Mouse (Mus musculus) left cerebral cortex, adult 18-20 months (tissue): ENCODE data around the gene Slain1. TPM values are rescaled to one million over a fixed set of nuclear protein-coding genes. Genes with fewer than 3 reads are reported as not detected.
"Not testable (repeated sequence)": the region's sequence is repeated elsewhere in the genome, so short reads cannot be mapped to it uniquely, and the experiment has no call there.

ENCODE experiments used
- DNase-seq, 2 experiments: peaks; one replicate each; pipeline ENCODE4 v3.0.0; 2021 to 2022; ENCODE audit warnings: low spot score in 2 of 2, mixed read lengths in 1 of 2
- microRNA-seq, 2 experiments: library from miRNA; unstranded; fragments of <30 nt; microRNA quantifications; one replicate each; pipeline ENCODE4 v1.2.0; 2021
- total RNA-seq, 2 experiments: library from RNA; stranded (reverse); gene quantifications; 2 replicates each; pipeline ENCODE4 v1.2.3; 2021

Slain1 gene
- total RNA-seq, 2 experiments from 2014 or later: 46.3 to 51.9 TPM

- DNase-seq: no peak
Observed at GRCm38 (mm10) chr14:103720163-103720562, 70.1 kb downstream of the Slain1 start.

DNA sequence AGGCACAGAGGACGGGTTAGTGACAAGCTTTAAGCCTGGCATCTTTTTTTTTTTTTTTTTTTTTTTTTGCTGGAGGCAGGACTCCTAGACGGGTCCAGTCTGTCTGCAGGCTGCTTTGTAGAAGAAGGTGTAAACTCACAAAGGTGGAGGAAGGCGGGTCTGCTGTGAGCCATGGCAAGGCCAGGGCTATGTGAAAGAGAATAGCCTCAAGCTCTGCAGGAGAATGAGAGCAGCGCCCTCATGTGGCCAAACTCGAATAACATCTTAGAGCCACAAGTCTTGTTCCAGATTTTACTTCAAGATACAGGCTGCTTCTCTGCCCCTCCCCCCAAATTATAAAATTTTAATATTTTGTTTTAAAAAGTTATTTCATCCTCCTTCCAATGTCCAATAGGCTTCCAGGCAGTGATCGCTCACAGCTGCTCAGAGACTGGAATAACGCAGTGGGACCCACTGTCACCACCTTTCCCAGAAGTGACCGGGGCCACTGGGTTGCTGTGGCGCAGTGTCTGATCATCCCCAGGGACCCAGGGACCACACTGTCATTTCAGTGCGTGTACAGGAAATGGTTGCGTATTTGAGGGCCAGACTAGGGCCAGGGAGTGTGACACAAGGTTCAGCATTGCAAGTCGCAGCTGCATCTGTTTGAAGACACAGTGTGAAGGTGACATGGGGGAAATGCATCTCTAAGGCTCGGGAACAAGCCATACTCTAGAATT, 70.8 kb downstream of the Slain1 start:
- peak; percentile 59 to 82 for DNase-seq

DNA sequence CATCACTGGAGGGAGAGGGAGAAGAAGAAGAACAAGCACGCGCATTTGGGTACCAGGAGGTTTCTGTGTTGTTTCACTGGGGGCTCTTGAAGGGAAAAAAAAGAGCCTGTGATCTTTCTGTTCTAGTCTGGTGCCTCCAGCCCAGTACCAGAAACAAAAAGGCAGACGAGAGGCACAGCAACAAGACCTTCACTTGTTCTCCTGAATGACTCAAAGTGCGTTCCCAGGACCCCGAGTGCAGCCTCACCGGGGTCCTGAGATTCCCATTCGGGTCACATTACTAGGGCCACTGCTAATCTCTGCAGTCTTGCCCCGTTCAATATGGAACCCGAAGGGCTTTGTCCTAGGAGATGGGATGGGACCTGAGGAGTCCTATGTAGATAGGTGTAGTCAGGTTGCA, 73.3 kb downstream of the Slain1 start:
- no peak for DNase-seq

DNA sequence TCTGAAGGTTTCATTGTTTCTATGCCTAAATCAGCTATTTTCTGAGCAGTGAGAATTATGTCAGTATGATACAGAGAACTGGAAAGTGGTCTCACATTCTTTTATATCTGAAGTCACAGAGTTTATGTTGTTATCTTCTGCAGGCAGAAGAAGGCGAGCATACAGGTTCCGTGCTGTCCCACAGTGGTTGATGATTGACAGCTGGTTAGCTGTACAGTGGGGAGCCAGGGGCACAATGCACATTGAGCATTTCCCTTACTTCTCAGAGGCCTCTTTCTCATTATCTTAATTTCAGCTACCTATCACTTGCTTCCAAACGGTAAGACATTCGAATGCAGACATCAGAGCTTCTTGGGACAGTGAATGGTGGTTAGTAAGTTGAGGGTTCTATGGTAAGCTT, 73.8 kb downstream of the Slain1 start:
- no peak for DNase-seq

DNA sequence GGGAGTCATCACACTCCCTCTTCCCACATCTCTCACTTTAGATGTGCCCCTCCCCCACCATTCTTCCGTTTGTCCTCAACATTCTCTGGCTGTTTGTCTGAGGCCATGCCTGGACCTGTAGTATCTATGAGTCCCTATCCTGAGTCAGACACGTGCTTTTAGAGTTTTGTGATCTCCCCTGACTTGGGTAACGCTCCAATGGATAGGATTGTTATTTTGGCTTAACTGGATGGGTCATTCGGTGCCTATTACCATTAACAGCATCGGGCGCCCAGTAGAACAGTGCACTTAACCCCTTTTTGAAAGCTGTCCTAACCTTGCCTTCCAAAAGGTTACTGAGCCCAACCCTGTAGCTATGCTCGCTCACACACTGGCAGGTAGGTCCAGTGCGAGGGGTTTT, 78.5 kb downstream of the Slain1 start:
- no peak for DNase-seq

- DNase-seq: no peak
Observed at GRCm38 (mm10) chr14:103728951-103729725, 79.1 kb downstream of the Slain1 start.

DNA sequence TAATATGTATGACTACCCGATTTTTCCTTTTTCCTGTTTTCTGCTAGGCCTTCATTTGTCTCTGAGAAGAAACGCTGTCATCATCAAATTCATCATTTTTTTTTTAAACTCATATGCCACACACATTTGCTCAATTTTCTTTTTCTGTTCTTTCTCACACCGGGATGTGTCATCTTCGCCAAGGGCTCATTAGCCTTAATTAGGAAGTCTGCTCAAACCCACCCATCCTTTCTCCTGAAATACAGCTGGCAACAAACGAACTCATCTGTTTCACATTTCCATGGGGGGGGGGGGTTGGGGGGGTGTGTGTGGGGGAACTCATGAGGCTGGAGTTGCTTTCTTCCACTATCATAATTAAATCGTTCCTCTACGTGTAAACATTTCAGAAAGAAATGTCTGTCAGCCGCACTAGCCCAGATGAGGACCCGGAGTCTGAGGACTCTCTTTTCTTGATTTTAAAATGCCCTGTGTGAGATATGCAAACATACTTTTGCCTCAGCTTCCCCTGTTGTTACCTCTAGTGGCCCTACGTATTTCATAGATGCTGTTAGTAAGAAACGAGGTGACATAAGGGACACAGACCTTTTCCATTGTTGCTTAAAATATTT, 79.8 kb downstream of the Slain1 start:
- no peak for DNase-seq

GRCm38 (mm10) chr14:103732626-103733025, 82.6 kb downstream of the Slain1 start:
- no peak for DNase-seq

- no peak for DNase-seq
Observed at GRCm38 (mm10) chr14:103741216-103741615, 91.2 kb downstream of the Slain1 start.

GRCm38 (mm10) chr14:103742150-103742549, 92.1 kb downstream of the Slain1 start:
- no peak for DNase-seq

GRCm38 (mm10) chr14:103747345-103747744, 97.3 kb downstream of the Slain1 start:
- DNase-seq: no peak

DNA sequence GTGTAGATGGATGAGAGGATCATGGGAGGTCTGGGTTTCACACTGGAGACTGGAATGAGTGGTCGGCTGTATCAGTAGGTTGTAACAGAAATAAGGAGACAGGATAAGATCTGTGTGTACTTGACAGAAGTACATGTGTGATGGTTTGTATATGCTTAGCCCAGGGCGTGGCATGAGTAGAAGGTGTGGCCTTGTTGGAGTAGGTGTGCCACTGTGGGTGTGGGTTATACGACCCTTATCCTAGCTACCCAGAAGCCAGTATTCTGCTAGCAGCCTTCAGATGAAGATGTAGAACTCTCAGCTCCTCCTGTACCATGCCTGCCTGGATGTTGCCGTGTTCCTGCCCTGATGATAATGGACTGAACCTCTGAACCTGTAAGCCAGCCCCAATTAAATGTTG, 100.6 kb downstream of the Slain1 start:
- DNase-seq: not testable (repeated sequence)

- peak; percentile 5 to 23 for DNase-seq
Observed at GRCm38 (mm10) chr14:103751384-103751783, 101.4 kb downstream of the Slain1 start.

DNA sequence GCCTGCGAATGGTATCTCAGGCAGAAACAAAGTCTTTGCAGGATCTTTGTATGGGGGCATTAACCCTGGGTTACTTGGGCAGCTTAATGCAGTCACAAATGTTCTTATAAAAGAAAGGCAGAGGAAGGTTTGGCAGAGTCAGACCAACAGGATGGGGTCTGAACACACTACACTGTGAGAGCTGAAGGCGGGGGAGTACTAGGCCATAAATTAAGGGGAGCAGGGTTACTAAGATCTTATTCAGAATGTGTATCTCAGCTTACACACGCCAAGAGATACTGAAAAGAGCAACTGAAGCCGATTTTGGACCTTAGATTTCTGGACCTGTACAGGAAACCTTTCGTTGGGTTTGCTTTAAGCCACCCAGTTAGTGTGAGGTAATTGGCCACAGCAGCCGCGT, 102.7 kb downstream of the Slain1 start:
- DNase-seq: no peak

DNA sequence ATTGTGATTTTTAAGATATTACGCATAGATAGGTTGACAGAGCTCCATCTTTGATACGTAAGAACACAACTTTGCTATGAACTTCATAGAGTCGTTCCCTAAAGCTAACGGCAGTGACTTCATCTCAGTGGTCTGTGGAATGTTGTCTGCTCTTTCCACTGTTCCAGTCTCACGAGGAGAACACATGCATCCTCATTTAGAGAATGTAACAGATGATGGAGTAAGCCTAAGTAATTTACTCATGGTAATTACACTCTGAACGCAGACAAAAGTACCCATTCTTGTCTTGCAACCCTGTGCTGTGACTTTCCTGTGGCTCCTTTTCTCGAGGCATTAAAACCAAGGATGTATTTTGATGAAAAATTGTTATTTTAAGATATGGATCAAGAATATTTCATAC, 104.0 kb downstream of the Slain1 start:
- no peak for DNase-seq

DNA sequence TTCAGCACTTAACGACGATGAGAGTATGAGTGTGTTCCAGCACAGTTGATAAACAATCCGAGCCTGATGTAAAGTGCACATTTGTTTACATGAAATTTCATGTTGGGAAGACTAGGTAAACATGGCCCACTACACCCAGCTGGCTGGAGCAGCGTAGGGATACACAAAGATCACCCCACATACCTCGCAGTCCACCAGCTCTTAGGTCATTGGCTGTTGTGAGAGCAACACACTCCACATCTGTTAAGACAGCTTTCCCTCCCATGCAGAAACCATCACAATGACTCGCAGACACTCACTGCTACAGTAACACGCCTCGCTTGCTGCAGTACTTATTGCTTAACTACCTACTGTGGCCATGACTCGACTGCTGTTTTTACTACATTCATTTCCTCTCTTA, 104.4 kb downstream of the Slain1 start:
- no peak for DNase-seq

Small RNAs within 50 kb of the gene (microRNA-seq; reads per million reads assigned to microRNA genes)
- 0 reads per million in 2 experiments for gene Gm22877

Other genes with a start within 250 kb of the Slain1 start
- gene Scel, start 136.9 kb upstream of the Slain1 start, total RNA-seq: 1 to 10 TPM; 1.4 to 2.1 TPM
- gene Ednrb, start 194.2 kb downstream of the Slain1 start, total RNA-seq: 10 to 100 TPM; 27.4 to 32.0 TPM